Mouse (Mus musculus) myocyte (in vitro differentiated cells): ENCODE results near the gene Pofut1.

ENCODE experiments used
- E2F4 ChIP-seq: IDR thresholded peaks from one replicate; pipeline ENCODE4 v1.6.1; 2011; ENCODE audit warnings: mild to moderate bottlenecking, control low read depth, moderate library complexity; ENCODE audit not compliant: insufficient read depth
- MAX ChIP-seq: IDR thresholded peaks from one replicate; pipeline ENCODE4 v1.6.1; 2011; ENCODE audit warnings: low read depth, mild to moderate bottlenecking, control low read depth
- MYOD1 ChIP-seq, 3 experiments: IDR thresholded peaks; one replicate each; pipeline ENCODE4 v1.6.1; 2011; ENCODE audit warnings: control low read depth in 2 of 3, low read depth in 2 of 3, mild to moderate bottlenecking in 2 of 3, moderate library complexity in 1 of 3; ENCODE audit not compliant: insufficient read length in 2 of 3, control insufficient read depth in 1 of 3
- MYOG ChIP-seq, 3 experiments: IDR thresholded peaks; one replicate each; pipeline ENCODE4 v1.6.1; 2011; ENCODE audit warnings: control low read depth in 2 of 3, low read depth in 2 of 3, mild to moderate bottlenecking in 2 of 3; ENCODE audit not compliant: insufficient read length in 2 of 3, control insufficient read depth in 1 of 3, insufficient read depth in 1 of 3
- POLR2A ChIP-seq: IDR thresholded peaks from one replicate; pipeline ENCODE4 v1.6.1; 2011; ENCODE audit warnings: low read depth, mild to moderate bottlenecking, control low read depth, moderate library complexity; ENCODE audit not compliant: insufficient read length
- POLR2AphosphoS2 ChIP-seq: IDR thresholded peaks from one replicate; pipeline ENCODE4 v1.6.1; 2011; ENCODE audit warnings: low read depth, control low read depth; ENCODE audit not compliant: insufficient read length
- SRF ChIP-seq: IDR thresholded peaks from one replicate; pipeline ENCODE4 v1.6.1; 2011; ENCODE audit warnings: low read depth; ENCODE audit not compliant: control insufficient read depth, insufficient read length
- TCF12 ChIP-seq: IDR thresholded peaks from one replicate; pipeline ENCODE4 v1.6.1; 2011; ENCODE audit warnings: mild to moderate bottlenecking, control low read depth; ENCODE audit not compliant: poor library complexity, insufficient read depth, severe bottlenecking
- USF1 ChIP-seq: IDR thresholded peaks from one replicate; pipeline ENCODE4 v1.6.1; 2011; ENCODE audit warnings: low read depth, mild to moderate bottlenecking, control low read depth, moderate library complexity

DNA sequence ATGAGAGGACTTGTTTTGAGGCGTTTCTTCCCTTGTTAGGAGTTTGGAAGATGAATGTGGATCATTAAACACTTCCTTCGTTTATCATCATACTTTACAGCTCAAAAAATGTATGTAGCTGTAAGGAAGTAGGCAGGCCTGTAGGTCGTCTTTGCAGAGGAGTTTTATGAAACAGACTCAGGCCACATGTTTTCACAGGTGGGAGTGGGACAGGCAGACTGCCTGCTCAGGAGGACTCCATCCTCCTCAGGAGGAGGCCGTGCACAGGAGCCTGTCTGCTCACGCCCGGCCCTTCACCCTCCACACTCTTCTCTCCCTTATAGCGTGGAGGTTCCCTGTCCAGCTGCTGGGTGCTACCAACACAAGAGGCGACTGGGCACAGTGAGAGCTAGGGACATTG lies 67.8 kb downstream of the Pofut1 start:
- TF ChIP-seq POLR2A (no peak), E2F4 (no peak), SRF (no peak), TCF12 (no peak), USF1 (no peak), POLR2AphosphoS2 (no peak), MYOG (IDR thresholded peaks at IDR 0.05; ENCODE audit: control insufficient read depth in 1 of 3, insufficient read depth in 1 of 3, insufficient read length in 2 of 3, low read depth in 2 of 3) (no peak), MAX (no peak), MYOD1 (IDR thresholded peaks at IDR 0.05; ENCODE audit: control insufficient read depth in 1 of 3, insufficient read length in 2 of 3, low read depth in 2 of 3) (no peak)
